Mouse (Mus musculus) forebrain, postnatal 0 days (tissue): ENCODE data around the gene Ganab. TPM values are rescaled to one million over a fixed set of nuclear protein-coding genes. Genes with fewer than 3 reads are reported as not detected.
"Not testable (repeated sequence)": the region's sequence is repeated elsewhere in the genome, so short reads cannot be mapped to it uniquely, and the experiment has no call there.

ENCODE experiments used
- ATAC-seq: fragments of 200-750 bp; cut with Nextera tagmentation; 2 replicates; pipeline ENCODE4 v1.8.0; 2017; ENCODE audit warnings: mild to moderate bottlenecking, moderate library complexity
- DNase-seq: peaks from one replicate; pipeline ENCODE4 v3.0.0-alpha.2; 2015
- H3K27ac ChIP-seq: fragments of 300-500 bp; sonication (generic); 2 replicates; pipeline ENCODE4 v1.5.1; 2014; ENCODE audit warnings: low read depth, mild to moderate bottlenecking, antibody characterized with exemption, low read length, moderate library complexity, mixed read lengths
- H3K27me3 ChIP-seq: fragments of 300-500 bp; sonication (generic); 2 replicates; pipeline ENCODE4 v1.6.1; 2014; ENCODE audit warnings: mild to moderate bottlenecking, low read length, mixed read lengths; ENCODE audit not compliant: insufficient read depth
- H3K36me3 ChIP-seq: fragments of 300-500 bp; sonication (generic); 2 replicates; pipeline ENCODE4 v1.6.1; 2014; ENCODE audit warnings: mild to moderate bottlenecking, moderate library complexity; ENCODE audit not compliant: insufficient read depth
- H3K4me1 ChIP-seq: fragments of 300-500 bp; sonication (generic); 2 replicates; pipeline ENCODE4 v1.6.1; 2014; ENCODE audit warnings: antibody characterized with exemption; ENCODE audit not compliant: insufficient read depth
- H3K4me2 ChIP-seq: fragments of 300-500 bp; sonication (generic); 2 replicates; pipeline ENCODE4 v1.6.1; 2014; ENCODE audit warnings: low read depth, mild to moderate bottlenecking, moderate library complexity
- H3K4me3 ChIP-seq: fragments of 300-500 bp; sonication (generic); 2 replicates; pipeline ENCODE4 v1.5.1; 2014; ENCODE audit warnings: low read depth, low read length, mixed read lengths
- H3K9ac ChIP-seq: fragments of 300-500 bp; sonication (generic); 2 replicates; pipeline ENCODE4 v1.6.1; 2014; ENCODE audit warnings: mild to moderate bottlenecking
- H3K9me3 ChIP-seq: fragments of 300-500 bp; sonication (generic); 2 replicates; pipeline ENCODE4 v1.6.1; 2016; ENCODE audit warnings: low read length
- CTCF ChIP-seq: sonication (generic); IDR thresholded peaks from 2 replicates; pipeline ENCODE4 v1.5.1; 2016; ENCODE audit warnings: antibody characterized with exemption, control low read depth, low read depth
- WGBS: fragments of 180-500 bp; shearing (Covaris S2); extraction: QIAGEN DNeasy Blood & Tissue Kit; methylation state at CpG from one replicate; pipeline ENCODE4 v1.1.7; 2014; 5-methylcytosine and 5-hydroxymethylcytosine counted together
- polyA plus RNA-seq: library from polyadenylated mRNA; unstranded; fragments of >200 nt; fragmentation: Nextera tagmentation; extraction: Ambion mirVana; gene quantifications from 2 replicates; pipeline ENCODE4 v1.2.1, GENCODE M21; 2015
- total RNA-seq: library from RNA; depleted of rRNA; stranded (reverse); fragments of >200 nt; gene quantifications from 2 replicates; pipeline ENCODE4 v1.2.3, GENCODE M21; 2014

Ganab gene
- total and polyA plus RNA-seq, 2 experiments from 2014 or later, result 54.0 to 96.7 TPM

GRCm38 (mm10) chr19:8892829-8893766, 4.8 kb upstream of the Ganab start, which contains the start of gene Ints5:
Gene Ints5, plus strand, starts transcription at chr19:8893005.
- Histone ChIP-seq H3K4me1 (peaks cover 5% of the 10 kb centered on the region), H3K36me3 (peaks cover 16% of the 10 kb centered on the region), H3K4me2 (peak within 1 kb of the TSS; percentile 98), H3K4me3 (peak within 1 kb of the TSS; percentile 79), H3K27me3 (no peaks in the 10 kb centered on the region), H3K9me3 (no peaks in the 10 kb centered on the region), H3K9ac (peak within 1 kb of the TSS; percentile 87), H3K27ac (peak within 1 kb of the TSS; percentile 87)
- DNase-seq (peak; percentile 93), ATAC-seq (peak; percentile 68)
- 3% methylated on average over 54 of the region's 54 CpGs for WGBS
- no peak; the same call in 1 of the 2 replicates for TF ChIP-seq CTCF

- no peak overlapping the region for H3K4me2 ChIP-seq
- no peak for DNase-seq
- H3K27ac ChIP-seq, result no peak overlapping the region
- H3K4me1 ChIP-seq, result peaks cover 11% of the 10 kb centered on the region
- H3K9ac ChIP-seq, result no peak overlapping the region
- 86% methylated on average over 9 of the region's 9 CpGs for WGBS
- H3K27me3 ChIP-seq, result no peaks in the 10 kb centered on the region
- H3K9me3 ChIP-seq, result no peaks in the 10 kb centered on the region
- H3K4me3 ChIP-seq, result no peak overlapping the region
- ATAC-seq, result no peak
- H3K36me3 ChIP-seq, result peaks cover 14% of the 10 kb centered on the region
- TF ChIP-seq CTCF, result no peak
Measured at GRCm38 (mm10) chr19:8895397-8895960, 2.4 kb upstream of the Ganab start.

GRCm38 (mm10) chr19:8896231-8896630, 1.6 kb upstream of the Ganab start:
- Histone ChIP-seq H3K4me1 (peaks cover 11% of the 10 kb centered on the region), H3K36me3 (peaks cover 11% of the 10 kb centered on the region)
- not testable (repeated sequence) for H3K4me3 ChIP-seq, ATAC-seq, H3K9me3 ChIP-seq, DNase-seq, H3K4me2 ChIP-seq, H3K9ac ChIP-seq, H3K27me3 ChIP-seq, H3K27ac ChIP-seq
- WGBS, result 81% methylated on average over 5 of the region's 5 CpGs

GRCm38 (mm10) chr19:8897211-8897864, 533 bp upstream of the Ganab start:
- peaks cover 11% of the 10 kb centered on the region for H3K4me1 ChIP-seq
- WGBS, result 22% methylated on average over 21 of the region's 21 CpGs
- not testable (repeated sequence) for DNase-seq, H3K9me3 ChIP-seq, H3K27me3 ChIP-seq
- peaks cover 15% of the 10 kb centered on the region for H3K36me3 ChIP-seq
- H3K4me3 ChIP-seq, result peak overlapping the region; percentile 78
- H3K4me2 ChIP-seq, result peak overlapping the region; percentile 75
- H3K27ac ChIP-seq, result peak overlapping the region; percentile 52; the same call in 1 of the 2 replicates
- peak overlapping the region; percentile 31 for H3K9ac ChIP-seq
- peak; percentile 29 for ATAC-seq

DNA sequence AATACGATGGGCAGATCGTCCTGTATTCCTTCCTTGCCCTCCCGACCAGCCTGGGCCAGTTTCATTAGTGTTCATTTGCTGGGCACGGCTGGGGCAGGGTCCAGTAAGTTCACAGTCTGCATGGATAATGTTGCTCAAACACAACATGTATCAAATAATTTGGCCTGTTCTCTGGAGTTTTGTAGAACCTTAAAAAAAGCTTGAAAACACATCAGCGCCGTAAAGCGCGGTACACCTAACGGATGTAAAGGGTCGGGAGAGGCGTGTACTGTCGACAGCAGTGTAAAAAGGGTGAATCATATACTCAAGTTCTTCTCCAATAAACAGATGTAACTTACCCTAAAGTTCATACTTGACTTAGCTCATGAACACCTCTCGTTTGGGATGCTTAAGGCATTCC, 705 bp downstream of the Ganab start:
- no peaks in the 10 kb centered on the region for H3K9me3 ChIP-seq
- peak overlapping the region; percentile 82 for H3K9ac ChIP-seq
- H3K4me2 ChIP-seq, result peak overlapping the region; percentile 75
- H3K4me1 ChIP-seq, result peaks cover 11% of the 10 kb centered on the region
- WGBS, result 10% methylated on average over 13 of the region's 13 CpGs
- no peak for TF ChIP-seq CTCF
- H3K36me3 ChIP-seq, result peaks cover 26% of the 10 kb centered on the region
- ATAC-seq (no peak), DNase-seq (peak; percentile 8)
- no peaks in the 10 kb centered on the region for H3K27me3 ChIP-seq
- peak overlapping the region; percentile 78 for H3K4me3 ChIP-seq
- H3K27ac ChIP-seq, result peak overlapping the region; percentile 86

DNA sequence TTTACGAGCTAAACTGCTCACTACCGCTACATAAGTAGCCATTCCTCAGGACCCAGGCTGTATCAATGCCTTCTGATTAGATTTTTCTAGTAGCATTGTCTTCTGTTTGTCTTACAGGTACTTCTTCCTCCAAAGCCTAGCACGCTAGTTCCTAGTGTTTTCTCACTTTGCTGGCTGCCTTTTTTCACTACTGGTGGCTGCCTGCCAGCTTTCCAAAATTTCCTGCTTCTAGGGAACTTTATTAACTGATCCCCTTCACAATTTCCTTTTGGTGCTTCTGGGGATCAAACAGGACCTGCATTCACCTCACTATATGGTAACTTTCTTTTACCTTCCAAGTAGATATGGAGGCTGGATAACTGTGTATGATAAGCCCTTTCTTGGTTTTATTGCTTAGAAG, 1.2 kb downstream of the Ganab start:
- H3K4me3 ChIP-seq, result peak overlapping the region; percentile 78
- ATAC-seq (no peak), DNase-seq (no peak)
- WGBS, result 52% methylated on average over 3 of the region's 3 CpGs
- peaks cover 30% of the 10 kb centered on the region for H3K36me3 ChIP-seq
- peaks cover 11% of the 10 kb centered on the region for H3K4me1 ChIP-seq
- no peak for TF ChIP-seq CTCF
- H3K27me3 ChIP-seq, result no peaks in the 10 kb centered on the region
- peak overlapping the region; percentile 75 for H3K4me2 ChIP-seq
- no peak overlapping the region for H3K27ac ChIP-seq
- no peaks in the 10 kb centered on the region for H3K9me3 ChIP-seq
- H3K9ac ChIP-seq, result peak overlapping the region; percentile 82; the same call in 1 of the 2 replicates
